Mouse (Mus musculus) ES-E14 (cell line): ENCODE data around the gene Gm21887.
"Not testable (repeated sequence)": the region's sequence is repeated elsewhere in the genome, so short reads cannot be mapped to it uniquely, and the experiment has no call there.

Source experiments
- CHD2 ChIP-seq: IDR thresholded peaks from 2 replicates; pipeline ENCODE4 v1.6.1; 2014; ENCODE audit warnings: mild to moderate bottlenecking, low read depth, low read length, inconsistent platforms
- MAFK ChIP-seq: IDR thresholded peaks from 2 replicates; pipeline ENCODE4 v1.6.1; 2014; ENCODE audit warnings: mild to moderate bottlenecking, low read depth, low read length, inconsistent platforms; ENCODE audit not compliant: insufficient read depth
- ZC3H11A ChIP-seq: IDR thresholded peaks from 2 replicates; pipeline ENCODE4 v1.6.1; 2012; ENCODE audit warnings: low read depth, mild to moderate bottlenecking, inconsistent platforms, low read length, borderline replicate concordance

- not testable (repeated sequence) for TF ChIP-seq ZC3H11A, MAFK, CHD2
Observed at GRCm38 (mm10) chrX:170020690-170021050, 11.2 kb downstream of the Gm21887 start.
